Mouse (Mus musculus) central nervous system, embryonic 18 days (tissue): ENCODE results near the gene Obp1a. TPM values are rescaled to one million over a fixed set of nuclear protein-coding genes. Genes with fewer than 3 reads are reported as not detected.

Source experiments
- polyA plus RNA-seq: library from polyadenylated mRNA; depleted of rRNA; stranded (reverse); fragments of >200 nt; gene quantifications from 2 replicates; pipeline ENCODE4 v1.2.3, GENCODE M21; 2012; rRNA removed

Gene Obp1a
- not detected in 2 replicates for polyA plus RNA-seq

GRCm38 (mm10) chrX:78091274-78091673, at the start of gene Obp1a:
Gene Obp1a (minus strand): TSS chrX:78091374.

GRCm38 (mm10) chrX:78125167-78125566, 34.0 kb upstream of the Obp1a start, which contains the start of gene Gm5938:
Gene Gm5938 (plus strand): TSS chrX:78125467.

Other genes with a start within 250 kb of the Obp1a start
- not detected in 2 replicates for gene Pbsn, start 237.8 kb downstream of the Obp1a start, polyA plus RNA-seq
- not detected in 2 replicates for gene Gm14744, start 226.6 kb downstream of the Obp1a start, polyA plus RNA-seq
- not detected in 2 replicates for gene 5430402E10Rik, start 166.3 kb downstream of the Obp1a start, polyA plus RNA-seq
- not detected in 2 replicates for gene Gm5938, start 34.1 kb upstream of the Obp1a start, polyA plus RNA-seq
- not detected in 2 replicates for gene Obp1b, start 95.4 kb upstream of the Obp1a start, polyA plus RNA-seq
- gene Gm14743, start 154.5 kb upstream of the Obp1a start, polyA plus RNA-seq, result not detected in 2 replicates